Mouse (Mus musculus) hindbrain, embryonic 14.5 days (tissue): ENCODE measurements around the gene Rgs9bp. TPM values are rescaled to one million over a fixed set of nuclear protein-coding genes. Genes with fewer than 3 reads are reported as not detected.

Experiments
- ATAC-seq: fragments of 200-750 bp; cut with Nextera tagmentation; 2 replicates; pipeline ENCODE4 v1.8.0; 2017; ENCODE audit warnings: moderate number of reproducible peaks, mild to moderate bottlenecking, moderate TSS enrichment, moderate library complexity; ENCODE audit not compliant: low FRiP score
- DNase-seq: peaks from one replicate; pipeline ENCODE4 v3.0.0-alpha.2; 2015; ENCODE audit warnings: low spot score
- H3K27ac ChIP-seq: fragments of 300-500 bp; sonication (generic); 2 replicates; pipeline ENCODE4 v1.5.1; 2014; ENCODE audit warnings: mild to moderate bottlenecking, moderate library complexity
- H3K27me3 ChIP-seq: fragments of 300-500 bp; sonication (generic); 2 replicates; pipeline ENCODE4 v1.6.1; 2014; ENCODE audit warnings: mild to moderate bottlenecking, low read length, mixed read lengths; ENCODE audit not compliant: control insufficient read depth, insufficient read depth
- H3K36me3 ChIP-seq: fragments of 300-500 bp; sonication (generic); replicated peaks from 2 replicates; pipeline ENCODE4 v1.6.1; 2014; ENCODE audit not compliant: control insufficient read depth, insufficient read depth
- H3K4me1 ChIP-seq: fragments of 300-500 bp; sonication (generic); replicated peaks from 2 replicates; pipeline ENCODE4 v1.6.1; 2014; ENCODE audit warnings: antibody characterized with exemption, low read length, mixed read lengths; ENCODE audit not compliant: control insufficient read depth, insufficient read depth
- H3K4me2 ChIP-seq: fragments of 300-500 bp; sonication (generic); replicated peaks from 2 replicates; pipeline ENCODE4 v1.6.1; 2014; ENCODE audit warnings: mild to moderate bottlenecking, moderate library complexity
- H3K4me3 ChIP-seq: fragments of 300-500 bp; sonication (generic); replicated peaks from 2 replicates; pipeline ENCODE4 v1.5.1; 2014; ENCODE audit warnings: mild to moderate bottlenecking, low read length
- H3K9ac ChIP-seq: fragments of 300-500 bp; sonication (generic); 2 replicates; pipeline ENCODE4 v1.6.1; 2014
- H3K9me3 ChIP-seq: fragments of 300-500 bp; sonication (generic); 2 replicates; pipeline ENCODE4 v1.6.1; 2016; ENCODE audit warnings: low read length; ENCODE audit not compliant: control insufficient read depth
- WGBS: fragments of 180-500 bp; shearing (Covaris S2); extraction: QIAGEN DNeasy Blood & Tissue Kit; methylation state at CpG from one replicate; pipeline ENCODE4 v1.1.7; 2014; 5-methylcytosine and 5-hydroxymethylcytosine counted together
- polyA plus RNA-seq: library from polyadenylated mRNA; unstranded; fragments of >200 nt; fragmentation: Nextera tagmentation; extraction: Ambion mirVana; gene quantifications from 2 replicates; pipeline ENCODE4 v1.2.1, GENCODE M21; 2014

Rgs9bp gene
- polyA plus RNA-seq, 1 experiment from 2014 or later = 0.04 TPM

DNA sequence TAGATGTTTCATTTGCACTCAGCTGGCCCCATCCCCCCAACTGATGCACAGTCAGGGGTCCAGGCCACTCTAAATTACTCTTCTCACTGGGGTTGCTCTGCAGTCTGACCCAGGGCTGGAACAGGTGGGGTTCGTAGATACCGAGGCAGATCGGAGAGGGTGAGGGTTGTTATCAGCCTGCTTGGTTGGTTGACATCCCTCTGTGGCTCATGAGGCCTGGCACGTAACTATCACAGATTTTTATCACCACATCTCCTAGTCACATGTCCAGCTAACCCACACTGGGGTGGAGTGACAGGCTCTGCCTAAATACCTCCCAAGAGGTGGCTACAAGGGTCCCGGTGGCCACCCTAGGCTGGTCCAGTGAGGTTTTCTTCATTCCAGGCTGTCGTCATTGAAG is 15.7 kb upstream of the Rgs9bp start:
- 95% methylated on average over 6 of the region's 6 CpGs for WGBS
- H3K9ac ChIP-seq = no peak overlapping the region
- no peak overlapping the region for H3K4me2 ChIP-seq
- H3K4me3 ChIP-seq = no peak overlapping the region
- peaks cover 34% of the 10 kb centered on the region for H3K36me3 ChIP-seq
- no peak overlapping the region for H3K27ac ChIP-seq
- no peaks in the 10 kb centered on the region for H3K27me3 ChIP-seq
- no peaks in the 10 kb centered on the region for H3K4me1 ChIP-seq
- H3K9me3 ChIP-seq = no peaks in the 10 kb centered on the region
- DNase-seq (no peak), ATAC-seq (no peak)

DNA sequence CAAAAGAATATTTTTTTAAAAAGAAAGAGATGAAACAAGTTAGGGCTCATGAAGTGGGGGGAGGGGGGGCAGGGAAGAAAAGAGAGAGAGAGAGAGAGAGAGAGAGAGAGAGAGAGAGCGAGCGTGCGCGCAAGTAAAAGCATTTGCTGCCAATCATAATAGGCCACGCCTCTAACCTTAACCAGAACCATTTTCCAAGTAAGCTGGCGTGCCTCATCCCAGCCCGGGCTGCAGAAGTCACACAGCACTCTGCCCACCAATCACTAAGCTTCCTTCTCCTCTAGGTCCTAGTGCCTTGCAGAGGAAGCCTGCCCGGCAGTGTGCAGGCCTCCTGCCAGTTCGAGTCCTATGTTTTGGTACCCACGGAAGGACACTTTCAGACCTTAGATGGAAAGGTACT is 14.6 kb upstream of the Rgs9bp start:
- Histone ChIP-seq H3K4me2 (no peak overlapping the region), H3K27me3 (no peaks in the 10 kb centered on the region), H3K9ac (no peak overlapping the region), H3K4me1 (no peaks in the 10 kb centered on the region), H3K4me3 (no peak overlapping the region), H3K9me3 (no peaks in the 10 kb centered on the region), H3K36me3 (peaks cover 39% of the 10 kb centered on the region), H3K27ac (no peak overlapping the region)
- 95% methylated on average over 10 of the region's 10 CpGs for WGBS
- ATAC-seq (no peak), DNase-seq (no peak)

DNA sequence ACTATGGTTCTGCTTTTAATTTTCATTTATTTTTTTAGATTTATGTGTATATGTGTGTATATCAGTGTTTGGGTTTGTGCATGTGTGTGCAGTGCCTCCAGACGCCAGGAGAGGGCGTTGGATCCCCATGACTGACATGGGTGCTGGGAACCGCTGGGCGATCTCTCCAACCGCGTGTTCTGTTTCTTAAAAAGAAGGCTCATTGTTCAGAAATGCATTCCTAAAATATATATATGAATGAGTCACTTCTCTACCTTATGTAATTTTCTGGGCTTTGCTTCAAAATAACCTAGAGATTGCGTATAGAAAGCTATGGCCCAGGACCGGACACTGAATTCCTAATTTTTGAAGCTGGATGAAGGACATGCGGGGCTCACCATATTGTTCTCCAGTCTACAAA is 14.1 kb upstream of the Rgs9bp start:
- H3K36me3 ChIP-seq = peaks cover 36% of the 10 kb centered on the region
- no peak for ATAC-seq
- H3K4me2 ChIP-seq = no peak overlapping the region
- H3K4me1 ChIP-seq = no peaks in the 10 kb centered on the region
- H3K4me3 ChIP-seq = no peak overlapping the region
- no peaks in the 10 kb centered on the region for H3K9me3 ChIP-seq
- H3K9ac ChIP-seq = no peak overlapping the region
- 95% methylated on average over 9 of the region's 9 CpGs for WGBS
- no peak for DNase-seq
- H3K27me3 ChIP-seq = no peaks in the 10 kb centered on the region
- no peak overlapping the region for H3K27ac ChIP-seq

DNA sequence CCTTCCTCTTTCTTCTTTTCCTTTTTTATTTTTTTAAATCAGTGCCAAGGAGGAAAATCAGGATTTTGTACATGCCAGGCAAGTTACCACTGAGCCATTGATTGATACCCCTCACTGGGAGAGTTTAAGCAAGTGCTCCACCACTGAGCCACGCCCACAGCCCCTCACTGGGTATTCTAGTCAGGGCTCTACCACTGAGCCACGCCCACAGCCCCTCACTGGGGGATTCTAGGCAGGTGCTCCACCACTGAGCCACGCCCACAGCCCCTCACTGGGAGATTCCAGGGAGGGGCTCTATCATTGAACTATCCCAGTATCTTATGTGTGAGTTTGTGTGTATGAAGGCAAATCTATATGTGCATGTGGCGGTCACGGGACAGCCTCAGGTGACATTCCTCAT is 8.9 kb upstream of the Rgs9bp start:
- 94% methylated on average over 5 of the region's 5 CpGs for WGBS
- Histone ChIP-seq H3K27ac (no peak overlapping the region), H3K36me3 (peaks cover 35% of the 10 kb centered on the region), H3K27me3 (no peaks in the 10 kb centered on the region), H3K4me3 (no peak overlapping the region), H3K9me3 (no peaks in the 10 kb centered on the region), H3K4me1 (no peaks in the 10 kb centered on the region), H3K4me2 (no peak overlapping the region), H3K9ac (no peak overlapping the region)
- DNase-seq = no peak
- no peak for ATAC-seq

DNA sequence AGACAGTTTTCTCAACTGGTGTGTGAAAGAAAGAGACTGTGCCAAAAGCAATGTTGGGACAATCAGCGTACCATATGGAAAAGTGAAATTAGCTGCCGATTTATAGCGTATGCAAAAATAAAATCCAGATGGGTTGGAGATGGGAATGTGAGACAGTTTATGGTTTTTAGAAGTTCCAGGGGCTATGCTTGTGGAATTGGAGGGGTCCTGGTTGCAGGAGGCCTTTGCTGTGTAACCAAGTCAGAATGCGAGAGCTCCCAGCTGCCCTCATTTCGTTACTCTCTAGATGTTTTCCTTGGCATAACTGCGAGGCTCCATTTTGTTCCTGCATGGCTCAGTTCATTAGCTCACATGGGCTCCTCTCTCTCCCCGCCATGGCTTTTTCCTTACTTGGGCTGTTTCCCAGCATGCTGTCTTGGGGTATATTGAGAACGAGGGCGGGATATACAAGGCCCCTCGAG is 5.4 kb upstream of the Rgs9bp start:
- H3K4me3 ChIP-seq = no peak overlapping the region
- peaks cover 23% of the 10 kb centered on the region for H3K36me3 ChIP-seq
- no peak overlapping the region for H3K9ac ChIP-seq
- 85% methylated on average over 10 of the region's 10 CpGs for WGBS
- peaks cover 6% of the 10 kb centered on the region; the same call in 1 of the 2 replicates for H3K4me1 ChIP-seq
- H3K27me3 ChIP-seq = no peaks in the 10 kb centered on the region
- DNase-seq (no peak), ATAC-seq (no peak)
- no peak overlapping the region for H3K4me2 ChIP-seq
- H3K9me3 ChIP-seq = no peaks in the 10 kb centered on the region
- H3K27ac ChIP-seq = no peak overlapping the region

DNA sequence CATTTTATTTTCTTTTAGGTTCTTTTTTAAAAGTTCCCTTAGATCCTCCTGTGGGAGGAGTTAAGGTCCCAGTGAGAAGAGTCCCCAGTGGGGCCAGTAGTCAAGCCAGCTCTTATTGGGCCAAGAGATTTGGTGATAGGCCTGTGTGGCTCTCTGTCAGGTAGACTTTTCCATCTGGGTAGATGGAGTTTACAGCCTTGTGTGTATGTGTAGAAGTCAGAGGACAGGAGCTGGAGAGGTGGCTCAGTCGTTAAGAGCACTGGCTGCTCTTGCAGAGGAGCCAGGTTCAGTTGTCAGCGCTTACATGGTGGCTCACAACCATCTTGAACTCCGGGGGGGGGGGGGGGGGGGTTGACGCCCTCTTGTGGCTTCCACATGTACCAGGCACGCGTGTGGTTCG is 4.1 kb upstream of the Rgs9bp start:
- Histone ChIP-seq H3K4me1 (peaks cover 14% of the 10 kb centered on the region), H3K4me3 (no peak overlapping the region), H3K27ac (no peak overlapping the region), H3K9ac (no peak overlapping the region), H3K27me3 (peaks cover 8% of the 10 kb centered on the region), H3K36me3 (peaks cover 22% of the 10 kb centered on the region), H3K9me3 (no peaks in the 10 kb centered on the region), H3K4me2 (no peak overlapping the region)
- DNase-seq (no peak), ATAC-seq (no peak)
- 87% methylated on average over 7 of the region's 7 CpGs for WGBS

DNA sequence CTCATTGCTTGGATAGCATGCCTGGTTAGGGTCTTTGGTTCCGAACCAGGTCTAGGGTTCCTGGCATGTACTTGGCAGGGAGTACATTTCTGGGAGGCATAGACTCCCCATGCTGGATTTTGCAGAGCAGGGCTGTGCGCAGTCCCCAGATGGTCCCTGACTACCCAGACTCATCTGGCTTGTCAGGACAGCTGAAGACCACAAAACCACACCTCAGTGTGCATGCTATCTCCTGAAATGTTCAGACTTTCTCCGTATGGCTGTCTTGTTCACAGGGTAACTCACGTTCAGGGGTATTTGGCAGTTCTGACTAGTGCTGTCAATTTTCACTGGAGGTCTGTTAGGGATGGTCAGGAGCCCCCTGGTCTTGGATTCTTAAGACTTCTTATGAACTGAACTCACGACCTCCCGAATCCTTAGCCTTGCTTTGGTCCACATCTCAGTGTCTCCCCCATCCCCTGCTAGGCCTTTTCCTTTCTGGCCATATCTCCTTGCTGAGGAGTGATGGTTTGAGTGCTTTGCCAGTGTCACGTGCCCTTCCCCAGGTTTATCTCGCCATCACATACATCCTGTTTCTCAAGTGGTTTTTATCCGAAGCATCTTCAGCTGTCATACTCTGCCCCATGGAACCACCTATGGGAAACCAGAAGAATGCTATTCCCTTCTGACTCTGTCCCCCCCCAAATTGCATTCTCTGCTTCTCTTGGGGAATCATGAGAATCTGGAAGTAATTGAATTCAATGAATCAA is 3.5 kb upstream of the Rgs9bp start:
- no peak for DNase-seq
- 89% methylated on average over 9 of the region's 9 CpGs for WGBS

DNA sequence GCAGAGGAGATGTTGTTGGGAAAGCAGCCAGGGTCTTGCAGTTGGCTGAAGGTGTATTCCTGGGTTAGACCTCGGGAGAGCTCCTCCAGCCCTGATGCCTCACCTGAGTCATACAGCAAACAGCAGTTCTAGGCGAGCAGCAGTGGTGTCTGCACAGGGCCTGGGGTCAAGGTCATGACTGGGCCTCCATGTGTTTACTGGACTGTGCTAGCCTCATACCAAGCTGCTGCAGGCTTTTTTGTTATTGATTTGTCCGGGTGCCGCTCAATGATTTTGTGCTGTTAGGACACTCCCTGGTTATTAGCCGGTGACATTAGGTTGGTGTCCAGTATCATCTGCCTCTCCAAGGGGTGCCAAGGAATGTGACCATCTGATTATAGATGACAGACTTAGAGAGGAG is 2.3 kb upstream of the Rgs9bp start:
- Histone ChIP-seq H3K4me2 (no peak overlapping the region), H3K36me3 (peaks cover 10% of the 10 kb centered on the region), H3K9me3 (no peaks in the 10 kb centered on the region), H3K4me1 (peaks cover 18% of the 10 kb centered on the region), H3K27me3 (peaks cover 26% of the 10 kb centered on the region), H3K4me3 (no peak overlapping the region), H3K9ac (no peak overlapping the region), H3K27ac (no peak overlapping the region)
- ATAC-seq (no peak), DNase-seq (no peak)
- WGBS = 90% methylated on average over 5 of the region's 5 CpGs

More for the DNA sequence above, 3.5 kb upstream of the Rgs9bp start:
- H3K4me2 ChIP-seq = no peak overlapping the region
- ATAC-seq = no peak
- no peaks in the 10 kb centered on the region for H3K9me3 ChIP-seq
- H3K27ac ChIP-seq = no peak overlapping the region
- peaks cover 14% of the 10 kb centered on the region for H3K27me3 ChIP-seq
- H3K4me3 ChIP-seq = no peak overlapping the region
- H3K4me1 ChIP-seq = peaks cover 18% of the 10 kb centered on the region
- peaks cover 22% of the 10 kb centered on the region for H3K36me3 ChIP-seq
- no peak overlapping the region for H3K9ac ChIP-seq

DNA sequence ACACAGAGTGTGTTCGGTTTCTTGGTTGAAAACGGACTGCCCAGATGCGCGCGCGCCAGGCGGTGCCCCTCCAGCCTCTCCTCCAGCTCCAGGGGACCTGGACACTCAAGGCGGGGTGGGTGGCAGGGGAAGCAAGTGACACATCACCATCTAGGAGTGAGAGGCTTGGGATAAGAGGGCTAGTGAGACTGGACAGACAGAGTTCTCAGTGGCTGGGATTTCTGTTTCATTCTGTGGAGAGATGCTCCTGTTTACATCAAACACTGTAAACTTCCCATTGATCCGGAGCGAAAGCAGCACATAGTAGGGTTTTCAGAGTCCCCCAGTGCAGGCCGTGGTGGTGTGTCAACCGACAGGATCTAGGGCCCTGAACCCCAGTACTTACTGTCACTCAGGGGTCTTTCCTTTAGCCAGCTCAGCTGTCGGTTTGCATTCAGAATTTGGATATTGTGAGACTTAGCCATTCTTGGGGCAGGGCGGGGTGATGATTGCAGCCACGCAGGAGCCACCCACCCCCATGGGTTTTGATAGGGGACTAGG is 1.6 kb upstream of the Rgs9bp start:
- ATAC-seq = no peak
- Histone ChIP-seq H3K9me3 (no peaks in the 10 kb centered on the region), H3K27me3 (peaks cover 32% of the 10 kb centered on the region), H3K9ac (peak overlapping the region; percentile 72), H3K4me2 (peak overlapping the region; percentile 99), H3K27ac (no peak overlapping the region), H3K36me3 (peaks cover 3% of the 10 kb centered on the region), H3K4me1 (peaks cover 18% of the 10 kb centered on the region), H3K4me3 (peak overlapping the region; percentile 68)
- DNase-seq = no peak
- WGBS = 22% methylated on average over 15 of the region's 15 CpGs
